Mouse (Mus musculus) midbrain, embryonic 12.5 days (tissue): Measurements from ENCODE around the gene Mapk14. TPM values are rescaled to one million over a fixed set of nuclear protein-coding genes. Genes with fewer than 3 reads are reported as not detected.

ENCODE experiments used
- ATAC-seq: fragments of 200-750 bp; cut with Nextera tagmentation; 2 replicates; pipeline ENCODE4 v1.8.0; 2017; ENCODE audit warnings: low read depth, moderate TSS enrichment, moderate library complexity; ENCODE audit not compliant: low FRiP score
- H3K27ac ChIP-seq: fragments of 300-500 bp; sonication (generic); replicated peaks from 2 replicates; pipeline ENCODE4 v1.5.1; 2016; ENCODE audit warnings: mild to moderate bottlenecking
- H3K27me3 ChIP-seq: fragments of 300-500 bp; sonication (generic); 2 replicates; pipeline ENCODE4 v1.6.1; 2016; ENCODE audit warnings: mild to moderate bottlenecking
- H3K36me3 ChIP-seq: fragments of 300-500 bp; sonication (generic); 2 replicates; pipeline ENCODE4 v1.6.1; 2016
- H3K4me1 ChIP-seq: fragments of 300-500 bp; sonication (generic); 2 replicates; pipeline ENCODE4 v1.6.1; 2016
- H3K4me2 ChIP-seq: fragments of 300-500 bp; sonication (generic); replicated peaks from 2 replicates; pipeline ENCODE4 v1.6.1; 2016; ENCODE audit warnings: mild to moderate bottlenecking, moderate library complexity
- H3K4me3 ChIP-seq: fragments of 300-500 bp; sonication (generic); 2 replicates; pipeline ENCODE4 v1.5.1; 2016; ENCODE audit warnings: mild to moderate bottlenecking
- H3K9ac ChIP-seq: fragments of 300-500 bp; sonication (generic); replicated peaks from 2 replicates; pipeline ENCODE4 v1.6.1; 2016; ENCODE audit warnings: mild to moderate bottlenecking, moderate library complexity
- H3K9me3 ChIP-seq: fragments of 300-500 bp; sonication (generic); 2 replicates; pipeline ENCODE4 v1.6.1; 2016; ENCODE audit warnings: mild to moderate bottlenecking
- WGBS: fragments of 180-500 bp; shearing (Covaris S2); methylation state at CpG from one replicate; pipeline ENCODE4 v1.1.7; 2016; 5-methylcytosine and 5-hydroxymethylcytosine counted together
- polyA plus RNA-seq: library from polyadenylated mRNA; unstranded; fragments of >200 nt; fragmentation: Nextera tagmentation; extraction: Ambion mirVana; gene quantifications from 2 replicates; pipeline ENCODE4 v1.2.1, GENCODE M21; 2016

The Mapk14 gene
- polyA plus RNA-seq, 1 experiment from 2014 or later: 36.6 TPM

GRCm38 (mm10) chr17:28775161-28775560, 84.0 kb downstream of the Mapk14 start:
- H3K4me3 ChIP-seq: no peak overlapping the region
- no peaks in the 10 kb centered on the region for H3K36me3 ChIP-seq
- H3K4me2 ChIP-seq: no peak overlapping the region
- no peak overlapping the region for H3K9ac ChIP-seq
- H3K27me3 ChIP-seq: peaks cover 16% of the 10 kb centered on the region
- WGBS: 79% methylated on average over 4 of the region's 4 CpGs
- no peak for ATAC-seq
- no peaks in the 10 kb centered on the region for H3K9me3 ChIP-seq
- H3K4me1 ChIP-seq: peaks cover 3% of the 10 kb centered on the region
- H3K27ac ChIP-seq: no peak overlapping the region

GRCm38 (mm10) chr17:28776817-28777216, 85.7 kb downstream of the Mapk14 start:
- Histone ChIP-seq H3K36me3 (no peaks in the 10 kb centered on the region), H3K4me1 (no peaks in the 10 kb centered on the region), H3K9ac (no peak overlapping the region), H3K4me3 (no peak overlapping the region), H3K4me2 (no peak overlapping the region), H3K27ac (no peak overlapping the region), H3K27me3 (0 out of 2 replicates have a peak, but pooled peaks cover 4% of the 10 kb centered on the region), H3K9me3 (no peaks in the 10 kb centered on the region)
- WGBS: 82% methylated on average over 3 of the region's 3 CpGs
- no peak for ATAC-seq

GRCm38 (mm10) chr17:28777231-28778005, 86.3 kb downstream of the Mapk14 start:
- ATAC-seq: no peak
- no peaks in the 10 kb centered on the region for H3K36me3 ChIP-seq
- H3K4me3 ChIP-seq: no peak overlapping the region
- H3K4me1 ChIP-seq: no peaks in the 10 kb centered on the region
- no peaks in the 10 kb centered on the region for H3K9me3 ChIP-seq
- no peaks in the 10 kb centered on the region for H3K27me3 ChIP-seq
- WGBS: 88% methylated on average over 16 of the region's 16 CpGs
- H3K27ac ChIP-seq: no peak overlapping the region
- H3K9ac ChIP-seq: no peak overlapping the region
- no peak overlapping the region for H3K4me2 ChIP-seq

- Histone ChIP-seq H3K27ac (no peak overlapping the region), H3K4me2 (no peak overlapping the region), H3K36me3 (no peaks in the 10 kb centered on the region), H3K9me3 (no peaks in the 10 kb centered on the region), H3K4me1 (no peaks in the 10 kb centered on the region), H3K4me3 (no peak overlapping the region), H3K9ac (no peak overlapping the region), H3K27me3 (no peaks in the 10 kb centered on the region)
- WGBS: 90% methylated on average over 3 of the region's 3 CpGs
- ATAC-seq: no peak
Observed at GRCm38 (mm10) chr17:28779735-28780134, 88.6 kb downstream of the Mapk14 start.

GRCm38 (mm10) chr17:28780836-28781235, 89.7 kb downstream of the Mapk14 start:
- Histone ChIP-seq H3K4me3 (no peak overlapping the region), H3K36me3 (no peaks in the 10 kb centered on the region), H3K27me3 (no peaks in the 10 kb centered on the region), H3K27ac (no peak overlapping the region), H3K4me2 (no peak overlapping the region), H3K9ac (no peak overlapping the region), H3K9me3 (no peaks in the 10 kb centered on the region), H3K4me1 (no peaks in the 10 kb centered on the region)
- ATAC-seq: no peak
- WGBS: 83% methylated on average over 3 of the region's 3 CpGs

GRCm38 (mm10) chr17:28781290-28782045, 90.3 kb downstream of the Mapk14 start:
- H3K27me3 ChIP-seq: no peaks in the 10 kb centered on the region
- 55% methylated on average over 9 of the region's 9 CpGs for WGBS
- H3K4me2 ChIP-seq: no peak overlapping the region
- H3K36me3 ChIP-seq: no peaks in the 10 kb centered on the region
- no peak overlapping the region for H3K9ac ChIP-seq
- H3K4me1 ChIP-seq: no peaks in the 10 kb centered on the region
- no peak overlapping the region for H3K4me3 ChIP-seq
- H3K9me3 ChIP-seq: no peaks in the 10 kb centered on the region
- no peak for ATAC-seq
- H3K27ac ChIP-seq: no peak overlapping the region

- H3K4me1 ChIP-seq: no peaks in the 10 kb centered on the region
- WGBS: 93% methylated on average over 3 of the region's 3 CpGs
- no peak overlapping the region for H3K9ac ChIP-seq
- H3K27ac ChIP-seq: no peak overlapping the region
- ATAC-seq: no peak
- H3K4me2 ChIP-seq: no peak overlapping the region
- no peak overlapping the region for H3K4me3 ChIP-seq
- H3K27me3 ChIP-seq: no peaks in the 10 kb centered on the region
- no peaks in the 10 kb centered on the region for H3K9me3 ChIP-seq
- no peaks in the 10 kb centered on the region for H3K36me3 ChIP-seq
Observed at GRCm38 (mm10) chr17:28785036-28785435, 93.9 kb downstream of the Mapk14 start.

GRCm38 (mm10) chr17:28787507-28787906, 96.4 kb downstream of the Mapk14 start:
- Histone ChIP-seq H3K9ac (no peak overlapping the region), H3K36me3 (no peaks in the 10 kb centered on the region), H3K4me1 (no peaks in the 10 kb centered on the region), H3K27me3 (no peaks in the 10 kb centered on the region), H3K4me3 (no peak overlapping the region), H3K9me3 (no peaks in the 10 kb centered on the region), H3K27ac (no peak overlapping the region), H3K4me2 (no peak overlapping the region)
- 97% methylated on average over 12 of the region's 12 CpGs for WGBS
- ATAC-seq: no peak

GRCm38 (mm10) chr17:28797031-28797430, 105.9 kb downstream of the Mapk14 start:
- Histone ChIP-seq H3K27ac (no peak overlapping the region), H3K4me2 (no peak overlapping the region), H3K4me1 (peaks cover 17% of the 10 kb centered on the region), H3K9me3 (no peaks in the 10 kb centered on the region), H3K36me3 (no peaks in the 10 kb centered on the region), H3K9ac (no peak overlapping the region), H3K4me3 (no peak overlapping the region), H3K27me3 (no peaks in the 10 kb centered on the region)
- 89% methylated on average over 4 of the region's 4 CpGs for WGBS
- no peak for ATAC-seq

Other genes with a start within 250 kb of the Mapk14 start
- gene Fkbp5, start 173.8 kb upstream of the Mapk14 start, polyA plus RNA-seq: 32.7 and 38.2 TPM in 2 replicates
- not detected in 2 replicates for gene Armc12, start 160.5 kb upstream of the Mapk14 start, polyA plus RNA-seq
- gene Clpsl2, start 141.9 kb upstream of the Mapk14 start, polyA plus RNA-seq: not detected in 2 replicates
- not detected in 2 replicates for gene Clps, start 130.6 kb upstream of the Mapk14 start, polyA plus RNA-seq
- 1.7 TPM in 2 replicates for gene Lhfpl5, start 115.7 kb upstream of the Mapk14 start, polyA plus RNA-seq
- 117 and 126 TPM in 2 replicates for gene Srpk1, start 68.6 kb upstream of the Mapk14 start, polyA plus RNA-seq
- 0.68 and 0.91 TPM in 2 replicates for gene Slc26a8, start 1.1 kb upstream of the Mapk14 start, polyA plus RNA-seq
- 3.4 and 3.5 TPM in 2 replicates for gene AC170998.1, start 34.8 kb downstream of the Mapk14 start, polyA plus RNA-seq
- gene Mapk13, start 78.0 kb downstream of the Mapk14 start, polyA plus RNA-seq: 1.2 and 1.5 TPM in 2 replicates
- 15.0 and 17.3 TPM in 2 replicates for gene Brpf3, start 109.8 kb downstream of the Mapk14 start, polyA plus RNA-seq
- gene Pnpla1, start 167.1 kb downstream of the Mapk14 start, polyA plus RNA-seq: not detected in 2 replicates
- 0.15 and 0.26 TPM in 2 replicates for gene 4930539E08Rik, start 224.0 kb downstream of the Mapk14 start, polyA plus RNA-seq